Mouse (Mus musculus) lung, adult 2 months (tissue): ENCODE measurements around the gene Rbm7.

Experiments used
- CTCF ChIP-seq: fragments of 200-500 bp; IDR thresholded peaks from 2 replicates; pipeline ENCODE4 v1.5.1; 2011; ENCODE audit warnings: mild to moderate bottlenecking, low read length, control low read depth; ENCODE audit not compliant: insufficient read depth
- POLR2A ChIP-seq: fragments of 200-500 bp; IDR thresholded peaks from 2 replicates; pipeline ENCODE4 v1.6.1; 2011; ENCODE audit warnings: low read depth, mild to moderate bottlenecking, control low read depth, low read length, borderline replicate concordance; ENCODE audit errors: extremely low read depth

GRCm38 (mm10) chr9:48473131-48473530, 22.0 kb downstream of the Rbm7 start:
- no peak for TF ChIP-seq CTCF
- TF ChIP-seq POLR2A: no peak
